Mouse (Mus musculus): Measurements from ENCODE around the gene Tmem128.

Gene Tmem128

GRCm38 (mm10) chr5:38260107-38260682 lies at the start of gene Tmem128:
Gene Tmem128, plus strand, starts transcription at chr5:38260185.
- DNase-seq (ENCODE audit: low read depth, low spot score) = peak; percentile 63

GRCm38 (mm10) chr5:38211691-38212090 lies 48.3 kb upstream of the Tmem128 start:
- DNase-seq (ENCODE audit: low read depth, low spot score) = no peak

- DNase-seq (ENCODE audit: low read depth, low spot score) = no peak
These were observed 47.0 kb upstream of the Tmem128 start for GRCm38 (mm10) chr5:38213009-38213408.

- DNase-seq (ENCODE audit: low read depth, low spot score) = no peak
These were observed 40.1 kb upstream of the Tmem128 start for GRCm38 (mm10) chr5:38219771-38220307.

DNA sequence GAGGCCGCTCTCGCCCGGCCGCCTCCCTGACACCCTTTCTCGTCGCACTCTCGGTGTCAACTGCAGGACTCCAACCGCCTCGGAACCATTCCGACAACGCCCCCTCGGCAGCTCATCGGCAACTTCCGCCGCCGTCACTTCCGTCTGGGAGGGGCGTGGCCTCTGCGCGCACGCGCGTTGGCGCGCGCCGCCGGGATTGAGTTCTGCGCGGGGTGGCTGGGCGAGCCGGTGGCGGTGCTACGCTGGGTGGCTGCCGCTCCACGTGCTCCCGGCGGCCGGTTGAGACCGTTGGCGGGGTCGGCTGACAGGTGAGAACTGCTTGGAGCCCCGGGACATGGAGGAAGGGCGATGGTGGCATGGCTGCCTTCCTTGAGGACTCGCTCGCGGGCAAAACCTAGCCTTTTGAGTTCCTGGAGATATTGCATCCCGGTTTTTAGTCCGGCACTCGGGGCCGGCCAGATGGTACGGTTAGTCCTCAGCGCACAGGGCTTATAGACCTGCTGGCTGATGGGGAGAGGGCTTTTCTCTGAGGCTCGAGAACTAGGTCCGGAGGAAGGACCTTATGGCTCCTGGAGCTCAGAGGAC lies 39.6 kb upstream of the Tmem128 start, which contains the start of the genes Zbtb49 and Lyar:
Gene Zbtb49, minus strand, starts transcription at position 130 of the 585 bp plus-strand sequence.
Gene Lyar, plus strand, starts transcription at position 143 of the 585 bp plus-strand sequence.
- DNase-seq (ENCODE audit: low read depth, low spot score) = peak; percentile 86

DNA sequence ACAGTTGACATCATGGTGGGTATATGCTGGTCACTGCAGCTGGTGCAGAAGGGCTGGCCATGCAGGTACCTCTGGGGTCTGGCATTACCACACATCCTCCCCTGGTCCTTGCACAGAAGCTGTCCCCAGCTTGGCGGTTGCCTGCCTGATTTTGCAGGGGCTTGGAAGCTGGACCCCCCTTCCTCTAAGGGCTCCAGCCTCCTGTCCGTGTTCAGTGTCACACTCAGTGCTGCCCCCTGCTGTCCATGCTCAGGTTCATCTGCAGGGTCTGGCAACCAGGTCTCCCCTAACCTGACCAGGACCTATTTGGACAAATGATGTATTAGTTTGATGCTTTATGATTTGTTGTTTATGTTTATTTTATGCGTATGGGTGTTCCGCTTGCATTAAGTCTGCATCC lies 24.6 kb upstream of the Tmem128 start:
- no peak for DNase-seq (ENCODE audit: low read depth, low spot score)

DNA sequence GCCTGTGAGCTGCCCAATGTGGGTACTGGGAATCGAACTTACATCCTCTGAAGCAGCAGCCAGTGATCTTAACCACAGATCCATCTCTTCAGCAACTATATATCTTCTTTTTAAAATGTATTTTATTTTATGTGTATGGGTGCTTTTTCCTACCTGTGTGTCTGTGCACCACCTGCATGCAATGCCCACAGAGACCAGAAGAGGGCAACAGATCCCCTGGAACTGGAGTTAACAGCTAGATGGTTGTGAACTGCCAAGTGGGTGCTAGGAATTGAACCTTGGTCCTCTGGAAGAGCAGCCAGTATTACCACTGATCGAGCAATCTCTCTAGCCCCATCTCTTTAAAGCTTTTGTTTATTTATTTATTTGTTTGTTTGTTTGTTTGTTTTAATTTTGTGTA lies 23.4 kb upstream of the Tmem128 start:
- DNase-seq (ENCODE audit: low read depth, low spot score) = no peak

DNA sequence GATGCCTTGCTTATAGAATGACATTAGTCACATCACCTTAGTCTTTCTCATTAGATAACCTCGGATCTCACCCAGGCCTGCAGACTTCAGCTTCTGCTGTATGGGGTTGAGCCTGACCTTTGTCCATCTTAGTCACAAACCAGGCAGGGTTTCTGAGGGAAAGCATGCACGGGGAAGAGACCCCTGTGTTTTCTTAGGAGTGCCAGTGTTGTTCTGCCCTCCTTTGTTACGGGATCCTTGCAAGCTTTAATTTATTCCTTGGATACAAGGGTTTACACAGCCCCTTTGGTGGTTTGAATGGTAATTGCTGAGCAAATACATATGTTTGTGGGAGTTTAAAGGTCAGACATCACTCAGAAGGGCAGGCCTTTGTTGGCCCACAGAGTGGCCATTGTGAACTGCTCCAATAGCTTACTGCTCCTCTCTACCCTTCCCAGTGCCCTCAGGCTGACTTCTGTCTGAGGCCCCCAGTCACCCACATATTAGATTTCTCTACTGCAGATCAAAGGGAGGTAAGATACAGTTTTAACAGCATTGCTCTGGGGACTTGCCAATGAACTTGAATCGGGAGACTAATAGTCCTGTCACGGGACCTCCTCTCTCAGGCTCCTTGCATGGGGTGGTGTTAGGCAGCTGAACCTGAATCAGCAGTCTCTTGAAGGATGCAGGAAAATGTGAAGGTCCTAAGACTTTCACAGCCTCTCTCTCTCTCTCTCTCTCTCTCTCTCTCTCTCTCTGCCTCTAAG lies 19.1 kb upstream of the Tmem128 start:
- no peak for DNase-seq (ENCODE audit: low read depth, low spot score)

DNA sequence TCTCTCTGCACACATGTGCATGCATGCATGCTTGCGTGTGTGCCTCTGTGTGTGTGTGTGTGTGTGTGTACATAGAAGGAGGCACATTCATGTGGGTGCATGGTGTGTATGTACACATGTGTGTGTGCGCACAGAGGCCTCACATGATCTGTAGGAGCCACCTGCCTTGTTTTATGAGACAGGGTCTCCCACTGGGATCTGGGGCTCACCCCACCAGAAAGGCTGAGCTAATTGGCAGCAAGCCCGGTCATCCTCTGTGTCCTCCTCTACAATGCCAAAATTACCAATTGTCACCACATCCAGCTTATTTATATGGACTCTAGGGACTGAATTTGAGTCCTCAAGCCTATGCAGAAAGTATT lies 18.5 kb upstream of the Tmem128 start:
- no peak for DNase-seq (ENCODE audit: low read depth, low spot score)

GRCm38 (mm10) chr5:38241966-38242365 lies 18.0 kb upstream of the Tmem128 start:
- no peak for DNase-seq (ENCODE audit: low read depth, low spot score)

GRCm38 (mm10) chr5:38255195-38255594 lies 4.8 kb upstream of the Tmem128 start:
- no peak for DNase-seq (ENCODE audit: low read depth, low spot score)

DNA sequence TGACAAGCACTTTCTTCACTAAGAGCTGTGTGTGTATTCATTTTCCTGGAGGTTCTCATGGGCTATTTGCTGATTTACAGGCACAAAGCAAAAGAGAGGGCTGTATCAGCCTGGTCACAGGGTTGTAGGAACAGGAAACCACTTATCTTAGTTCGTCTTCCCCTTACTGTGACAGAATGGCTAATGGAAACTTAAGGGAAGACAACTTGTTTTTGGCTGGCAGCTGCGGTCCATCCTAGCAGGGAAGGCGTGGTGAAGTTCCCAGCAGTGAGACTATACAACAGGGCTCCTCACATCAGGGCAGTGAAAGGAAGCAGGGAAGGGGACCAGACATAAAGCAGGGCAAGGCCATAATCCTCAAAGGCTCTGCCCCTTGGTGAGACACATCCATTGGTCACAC lies 4.3 kb upstream of the Tmem128 start:
- DNase-seq (ENCODE audit: low read depth, low spot score) = no peak

DNA sequence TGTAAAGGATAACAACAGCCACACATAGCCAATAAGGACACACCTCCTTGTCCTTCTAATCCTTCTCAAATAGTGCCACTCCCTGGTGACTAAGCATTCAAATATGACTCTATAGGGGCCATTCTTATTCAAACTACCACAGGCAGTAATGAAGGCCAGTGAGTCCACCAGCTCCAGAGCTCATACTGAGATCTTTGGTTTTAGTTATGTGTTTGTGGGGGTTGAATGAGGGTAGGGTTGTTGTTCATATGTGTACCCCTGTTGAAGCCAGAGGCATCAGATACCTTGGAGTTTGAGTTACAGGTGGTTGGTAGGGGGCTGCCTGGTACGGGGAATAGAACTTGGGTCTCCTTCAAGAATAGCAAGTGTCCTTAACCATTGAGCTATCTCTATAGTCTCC lies 3.4 kb upstream of the Tmem128 start:
- no peak for DNase-seq (ENCODE audit: low read depth, low spot score)

DNA sequence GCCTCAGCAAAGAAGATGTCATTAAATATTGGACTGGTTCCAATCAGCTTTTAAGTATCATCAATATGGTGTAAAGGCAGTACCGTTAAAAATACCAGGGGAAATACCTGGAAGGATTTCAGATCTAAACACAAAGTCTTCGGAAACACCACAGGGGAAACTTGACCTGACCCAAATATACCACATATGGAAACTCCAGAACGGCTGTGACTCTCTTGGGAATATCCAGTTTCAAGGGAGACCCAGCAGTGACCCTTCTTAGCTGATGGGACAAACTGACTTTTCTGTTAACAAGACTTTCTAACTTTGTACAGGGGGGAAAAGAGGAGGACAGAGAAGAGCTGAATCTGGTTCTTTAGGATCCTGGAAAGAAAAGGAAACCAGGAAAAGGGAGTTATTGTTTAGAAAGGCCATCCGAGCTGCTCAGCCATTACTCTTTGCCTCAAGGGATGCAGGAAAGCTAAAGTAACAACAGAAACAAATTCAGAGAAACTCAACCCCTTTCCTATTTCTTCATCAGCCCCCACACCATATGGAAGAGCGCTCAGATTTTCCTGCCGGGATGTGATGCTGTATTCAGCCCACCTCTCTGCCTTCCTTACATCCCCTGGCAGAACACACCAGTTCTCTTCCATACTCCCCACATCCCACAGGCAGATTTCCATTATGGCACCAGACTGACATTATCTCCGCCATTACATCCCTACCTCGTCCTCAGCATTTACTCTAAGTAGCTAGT lies 1.8 kb upstream of the Tmem128 start:
- DNase-seq (ENCODE audit: low read depth, low spot score) = no peak

DNA sequence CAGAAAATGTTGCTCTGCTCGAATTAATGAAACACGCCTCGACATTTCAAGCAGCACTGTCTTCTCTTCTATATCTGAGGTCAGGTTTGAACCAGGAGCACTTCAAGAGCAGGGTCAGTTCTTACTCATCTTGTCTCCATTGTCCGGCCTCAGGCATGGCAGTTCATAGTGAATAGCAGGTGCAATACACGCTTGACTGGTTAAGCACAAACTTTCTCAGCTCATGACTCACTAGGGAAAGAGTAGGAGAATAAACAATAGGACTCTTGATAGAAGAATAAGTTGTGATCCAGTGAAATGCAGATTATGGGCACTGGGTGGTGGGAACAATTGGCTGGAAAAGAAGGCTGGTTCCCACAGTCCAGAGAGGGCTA lies 1.2 kb upstream of the Tmem128 start:
- DNase-seq (ENCODE audit: low read depth, low spot score) = no peak

- peak; percentile 4 for DNase-seq (ENCODE audit: low read depth, low spot score)
These were observed 404 bp upstream of the Tmem128 start for GRCm38 (mm10) chr5:38259455-38260106.

DNA sequence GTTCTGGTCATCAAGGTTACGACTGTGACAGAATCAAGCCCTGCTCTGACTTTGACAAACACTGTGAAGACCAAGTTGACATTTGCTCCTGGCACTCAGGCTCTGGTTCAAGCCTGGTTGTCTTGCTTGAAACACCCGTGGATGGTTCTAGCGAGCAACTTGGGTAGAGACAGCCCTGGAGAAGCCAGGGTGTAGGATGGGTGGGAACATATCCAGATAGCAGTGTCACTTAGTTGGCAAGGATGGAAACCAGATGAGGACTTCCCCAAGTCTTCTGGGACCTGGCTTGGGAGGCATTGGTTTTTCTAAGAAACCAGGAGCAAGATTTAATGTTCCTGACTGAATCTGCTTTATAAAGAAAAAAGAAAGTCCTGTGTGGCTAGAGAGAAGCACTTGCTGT lies 11.0 kb downstream of the Tmem128 start:
- DNase-seq (ENCODE audit: low read depth, low spot score) = no peak

GRCm38 (mm10) chr5:38273831-38274230 lies 13.8 kb downstream of the Tmem128 start:
- DNase-seq (ENCODE audit: low read depth, low spot score) = no peak

DNA sequence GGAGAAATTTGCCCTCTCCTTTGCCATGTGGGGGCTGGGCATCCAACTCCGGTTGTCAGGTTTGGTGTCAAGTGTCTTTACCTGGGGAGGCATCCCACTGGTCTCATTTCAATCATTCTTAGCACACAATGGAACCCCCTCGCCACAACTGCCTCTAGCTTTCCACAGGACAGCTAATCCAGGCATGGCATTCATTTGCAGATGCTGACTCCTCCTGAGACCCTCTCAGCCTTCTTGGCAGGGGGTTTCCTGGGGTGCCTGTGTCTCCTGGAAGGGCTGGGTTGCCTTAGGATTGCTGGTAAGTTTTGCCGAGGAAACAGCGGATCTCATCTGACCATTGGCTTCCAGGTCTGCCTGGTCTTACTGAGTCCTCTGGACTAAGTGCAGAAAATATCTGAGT lies 15.8 kb downstream of the Tmem128 start, which contains the start of gene Otop1:
Gene Otop1, plus strand, starts transcription at position 202 of the 400 bp plus-strand sequence.
- no peak for DNase-seq (ENCODE audit: low read depth, low spot score)

DNA sequence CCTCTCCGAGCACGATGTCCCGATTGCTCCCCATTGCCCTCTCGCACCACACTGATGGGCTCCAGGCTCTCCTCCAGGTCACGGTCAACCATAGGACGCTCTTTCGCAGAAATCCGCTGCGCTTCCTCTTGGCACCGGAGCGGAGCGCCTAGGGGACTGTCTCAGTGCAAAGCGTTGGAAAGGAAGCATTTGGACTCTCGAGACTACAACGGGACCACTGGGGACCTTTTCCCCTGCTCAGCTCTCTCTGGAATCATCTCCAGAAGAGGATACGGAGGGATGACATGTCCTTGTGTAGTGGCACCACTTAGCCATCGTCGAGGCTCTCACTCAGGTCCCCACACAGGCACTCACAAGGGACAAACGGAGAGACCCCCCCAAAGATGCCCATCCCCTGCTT lies 16.5 kb downstream of the Tmem128 start:
- no peak for DNase-seq (ENCODE audit: low read depth, low spot score)

DNA sequence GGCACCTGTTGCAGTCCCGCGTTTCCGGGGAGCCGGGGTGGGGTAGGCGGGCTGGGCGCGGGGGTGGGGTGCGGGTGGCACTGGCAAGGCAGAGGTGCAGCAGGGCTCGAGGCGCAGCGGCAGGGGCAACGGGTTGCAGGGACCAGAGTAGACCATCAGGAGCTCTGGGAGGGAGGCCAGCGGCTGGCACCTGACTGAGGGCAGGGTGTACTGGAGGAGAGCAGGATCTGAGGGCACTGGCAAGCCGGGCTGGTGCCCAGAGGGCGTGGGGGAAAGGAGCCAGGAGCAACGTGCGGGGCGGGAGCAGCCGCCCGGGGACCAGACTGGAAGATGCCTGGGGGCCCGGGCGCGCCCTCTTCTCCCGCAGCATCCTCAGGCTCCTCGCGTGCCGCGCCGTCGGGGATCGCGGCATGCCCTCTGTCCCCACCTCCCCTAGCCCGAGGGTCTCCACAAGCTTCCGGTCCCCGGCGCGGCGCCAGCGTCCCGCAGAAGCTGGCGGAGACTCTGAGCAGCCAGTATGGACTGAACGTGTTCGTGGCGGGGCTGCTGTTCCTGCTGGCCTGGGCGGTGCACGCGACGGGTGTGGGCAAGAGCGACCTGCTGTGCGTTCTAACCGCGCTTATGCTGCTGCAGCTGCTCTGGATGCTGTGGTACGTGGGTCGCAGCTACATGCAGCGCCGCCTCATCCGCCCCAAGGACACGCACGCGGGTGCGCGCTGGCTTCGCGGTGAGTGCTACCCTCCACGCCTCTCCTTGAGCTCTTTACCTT lies 17.3 kb downstream of the Tmem128 start:
- no peak for DNase-seq (ENCODE audit: low read depth, low spot score)

All from retina, adult 2 months (tissue).